Mouse (Mus musculus) lung, adult 2 months (tissue): ENCODE measurements at regions not wholly inside any gene's neighbourhood (a gene's known extent, or its start where the extent isn't known, plus 50 kb on each side); places are given as distances from the start of the nearest gene placed in this dataset.

ENCODE experiments used
- CTCF ChIP-seq: fragments of 200-500 bp; IDR thresholded peaks from 2 replicates; pipeline ENCODE4 v1.5.1; 2011; ENCODE audit warnings: mild to moderate bottlenecking, low read length, control low read depth; ENCODE audit not compliant: insufficient read depth
- POLR2A ChIP-seq: fragments of 200-500 bp; IDR thresholded peaks from 2 replicates; pipeline ENCODE4 v1.6.1; 2011; ENCODE audit warnings: low read depth, mild to moderate bottlenecking, control low read depth, low read length, borderline replicate concordance; ENCODE audit errors: extremely low read depth

- TF ChIP-seq CTCF: no peak
- no peak for TF ChIP-seq POLR2A
Observed at GRCm38 (mm10) chr14:106740857-106741256, 634.9 kb downstream of the Trim52 start.
